Comparison of ENCODE assay signal across 13 mouse cellular contexts in genomic region chr14:119283951-119284350, GRCm38 (mm10).
DNase-seq lines count a peak whose midpoint lies in the region; ATAC-seq and TF ChIP-seq lines count a peak whose summit lies in the region.
"Had no signal": no experiment of that assay in that cellular context is flagged by ENCODE, and none has a peak within 500 bp of the region (broad histone marks: within the 10 kb centered on the region; RNA-seq: fewer than 3 reads in every experiment).

No protein-coding gene starts in this region.

- no peaks in the 10 kb centered on the region for H3K79me2 ChIP-seq in heart, adult 2 months (replicated peaks; ENCODE audit: control insufficient read depth, insufficient read depth, low read length)

- H3K9ac ChIP-seq in heart, adult 2 months (ENCODE audit: low read depth, low read length) = no peak overlapping the region
- H3K9ac ChIP-seq in lung, postnatal 0 days (replicated peaks; ENCODE audit: low read depth) = no peak overlapping the region
- H3K9ac ChIP-seq in ES-E14 (ENCODE audit: insufficient read depth, low read depth, low read length, poor library complexity, severe bottlenecking) = no peak overlapping the region
- H3K9ac ChIP-seq: embryonic facial prominence, embryonic 13.5 days; forebrain, embryonic 12.5 days; heart, embryonic 13.5 days; limb, embryonic 12.5 days had no signal

- H3K4me1 ChIP-seq in heart, adult 2 months (ENCODE audit: control insufficient read depth, insufficient read depth, low read length) = no peaks in the 10 kb centered on the region
- H3K4me1 ChIP-seq in lung, postnatal 0 days (ENCODE audit: insufficient read depth, low read depth, low read length) = no peaks in the 10 kb centered on the region
- H3K4me1 ChIP-seq in lung, adult 2 months (ENCODE audit: control insufficient read depth, insufficient read depth, low read length) = no peaks in the 10 kb centered on the region
- H3K4me1 ChIP-seq in ES-E14 (ENCODE audit: control insufficient read depth in 2 of 2, insufficient read depth in 2 of 2, low read length in 2 of 2, poor library complexity in 1 of 2) = no peaks in the 10 kb centered on the region
- H3K4me1 ChIP-seq: embryonic facial prominence, embryonic 13.5 days; forebrain, embryonic 12.5 days; heart, embryonic 13.5 days; limb, embryonic 12.5 days had no signal

- no peak for TF ChIP-seq EP300 in heart, adult 2 months (IDR thresholded peaks at IDR 0.05; ENCODE audit: insufficient read depth, low read depth, low read length)
- no peak for TF ChIP-seq EP300 in lung, postnatal 0 days (IDR thresholded peaks at IDR 0.05)

- TF ChIP-seq POLR2A in heart, adult 2 months (IDR thresholded peaks at IDR 0.05; ENCODE audit: insufficient read depth, low read depth, low read length) = no peak
- no peak for TF ChIP-seq POLR2A in lung, adult 2 months (IDR thresholded peaks at IDR 0.05; ENCODE audit: borderline replicate concordance, extremely low read depth, low read depth, low read length)

- H3K4me3 ChIP-seq in heart, adult 2 months = no peak overlapping the region
- H3K4me3 ChIP-seq in lung, postnatal 0 days (ENCODE audit: low read depth, low read length) = no peak overlapping the region
- H3K4me3 ChIP-seq in lung, adult 2 months (replicated peaks; ENCODE audit: extremely low read depth, low read depth, low read length) = no peak overlapping the region
- H3K4me3 ChIP-seq in ES-E14 (ENCODE audit: insufficient read depth in 1 of 2, low read depth in 1 of 2, low read length in 2 of 2, poor library complexity in 1 of 2, severe bottlenecking in 1 of 2) = no peak overlapping the region
- H3K4me3 ChIP-seq: embryonic facial prominence, embryonic 13.5 days; forebrain, embryonic 12.5 days; heart, embryonic 13.5 days; limb, embryonic 12.5 days had no signal

- no peaks in the 10 kb centered on the region for H3K36me3 ChIP-seq in heart, adult 2 months (ENCODE audit: control insufficient read depth, insufficient read depth, low read length)
- H3K36me3 ChIP-seq in lung, postnatal 0 days (ENCODE audit: insufficient read depth, low read length) = no peaks in the 10 kb centered on the region
- H3K36me3 ChIP-seq in ES-E14 (ENCODE audit: control insufficient read depth, insufficient read depth, low read length, poor library complexity, severe bottlenecking) = no peaks in the 10 kb centered on the region
- H3K36me3 ChIP-seq: embryonic facial prominence, embryonic 13.5 days; forebrain, embryonic 12.5 days; heart, embryonic 13.5 days; limb, embryonic 12.5 days had no signal

- 86% methylated on average over 3 of the region's 3 CpGs for WGBS in heart, adult 2 months
- WGBS in lung, postnatal 0 days = 84% methylated on average over 3 of the region's 3 CpGs
- WGBS in lung, adult 2 months = 86% methylated on average over 3 of the region's 3 CpGs

- no peak overlapping the region for H3K4me2 ChIP-seq in lung, postnatal 0 days (replicated peaks; ENCODE audit: low read depth, low read length)
- H3K4me2 ChIP-seq: embryonic facial prominence, embryonic 13.5 days; forebrain, embryonic 12.5 days; heart, embryonic 13.5 days; limb, embryonic 12.5 days; midbrain, embryonic 11.5 days had no signal

- TF ChIP-seq CTCF in heart, adult 2 months (IDR thresholded peaks at IDR 0.05) = peak; percentile 34
- peak; percentile 51 for TF ChIP-seq CTCF in lung, postnatal 0 days (IDR thresholded peaks at IDR 0.05)
- no peak for TF ChIP-seq CTCF in lung, adult 2 months (IDR thresholded peaks at IDR 0.05; ENCODE audit: insufficient read depth, low read length)

- H3K9me3 ChIP-seq in lung, postnatal 0 days (ENCODE audit: low read length) = no peaks in the 10 kb centered on the region
- no peaks in the 10 kb centered on the region for H3K9me3 ChIP-seq in ES-E14 (ENCODE audit: control insufficient read depth, insufficient read depth, low read depth, low read length)
- H3K9me3 ChIP-seq: embryonic facial prominence, embryonic 13.5 days; forebrain, embryonic 12.5 days; heart, embryonic 13.5 days; limb, embryonic 12.5 days had no signal

- intact Hi-C loops in heart, adult 2 months (cut with DNase I) = no loop called here
- intact Hi-C loops in heart, postnatal 25 days (cut with DNase I) = no loop called here

- H3K27ac ChIP-seq in heart, adult 2 months = no peak overlapping the region
- H3K27ac ChIP-seq in lung, postnatal 0 days (ENCODE audit: low read length) = no peak overlapping the region
- no peak overlapping the region for H3K27ac ChIP-seq in ES-E14 (ENCODE audit: insufficient read depth, low read depth, low read length, poor library complexity, severe bottlenecking)
- H3K27ac ChIP-seq: embryonic facial prominence, embryonic 13.5 days; forebrain, embryonic 12.5 days; heart, embryonic 13.5 days; limb, embryonic 12.5 days had no signal

- in situ Hi-C loops in ES-E14 (cut with MboI; ENCODE audit: low sequenced_read_pairs in 2 of 2, unreplicated experiment in 2 of 2) = no loop called here

- no peak for DNase-seq in heart, adult 2 months
- no peak for DNase-seq in heart, postnatal 25 days (ENCODE audit: low spot score)
- DNase-seq in lung, postnatal 0 days (ENCODE audit: low spot score) = no peak
- DNase-seq in lung, adult 2 months = no peak
- peak; percentile 15 for DNase-seq in ES-E14 (ENCODE audit: low read depth, low spot score)
- DNase-seq: cerebellum, adult 9-10 months had no signal

- H3K27me3 ChIP-seq in heart, adult 2 months (ENCODE audit: control insufficient read depth, insufficient read depth, low read length) = no peaks in the 10 kb centered on the region
- H3K27me3 ChIP-seq in lung, postnatal 0 days (replicated peaks; ENCODE audit: insufficient read depth, low read length) = no peaks in the 10 kb centered on the region
- H3K27me3 ChIP-seq: embryonic facial prominence, embryonic 13.5 days; forebrain, embryonic 12.5 days; heart, embryonic 13.5 days; limb, embryonic 12.5 days had no signal

- ATAC-seq in lung, postnatal 0 days = no peak
- peak; percentile 50; the same call in 1 of the 2 replicates for ATAC-seq in granulocyte monocyte progenitor cell, adult 5-6 weeks (replicated peaks; ENCODE audit: poor library complexity, severe bottlenecking)
- ATAC-seq in megakaryocyte, adult 5-6 weeks (ENCODE audit: poor library complexity, severe bottlenecking) = no peak

TF ChIP-seq in ES-E14, 5 proteins besides CTCF, POLR2A, EP300 and RAD21:
- no peak for TF ChIP-seq MAFK (IDR thresholded peaks at IDR 0.05; ENCODE audit: insufficient read depth, low read depth, low read length)
- TF ChIP-seq ZNF384 (IDR thresholded peaks at IDR 0.05; ENCODE audit: low read depth, low read length) = no peak
- TF ChIP-seq ZC3H11A (IDR thresholded peaks at IDR 0.05; ENCODE audit: borderline replicate concordance, low read depth, low read length) = no peak
- TF ChIP-seq HCFC1 (IDR thresholded peaks at IDR 0.05; ENCODE audit: borderline replicate concordance, insufficient read depth, low read length) = no peak
- TF ChIP-seq CHD2 (IDR thresholded peaks at IDR 0.05; ENCODE audit: low read depth, low read length) = no peak
